Mouse (Mus musculus): ENCODE results near the gene Kcnt1.
"Not testable (repeated sequence)": the region's sequence is repeated elsewhere in the genome, so short reads cannot be mapped to it uniquely, and the experiment has no call there.

Kcnt1 gene

DNA sequence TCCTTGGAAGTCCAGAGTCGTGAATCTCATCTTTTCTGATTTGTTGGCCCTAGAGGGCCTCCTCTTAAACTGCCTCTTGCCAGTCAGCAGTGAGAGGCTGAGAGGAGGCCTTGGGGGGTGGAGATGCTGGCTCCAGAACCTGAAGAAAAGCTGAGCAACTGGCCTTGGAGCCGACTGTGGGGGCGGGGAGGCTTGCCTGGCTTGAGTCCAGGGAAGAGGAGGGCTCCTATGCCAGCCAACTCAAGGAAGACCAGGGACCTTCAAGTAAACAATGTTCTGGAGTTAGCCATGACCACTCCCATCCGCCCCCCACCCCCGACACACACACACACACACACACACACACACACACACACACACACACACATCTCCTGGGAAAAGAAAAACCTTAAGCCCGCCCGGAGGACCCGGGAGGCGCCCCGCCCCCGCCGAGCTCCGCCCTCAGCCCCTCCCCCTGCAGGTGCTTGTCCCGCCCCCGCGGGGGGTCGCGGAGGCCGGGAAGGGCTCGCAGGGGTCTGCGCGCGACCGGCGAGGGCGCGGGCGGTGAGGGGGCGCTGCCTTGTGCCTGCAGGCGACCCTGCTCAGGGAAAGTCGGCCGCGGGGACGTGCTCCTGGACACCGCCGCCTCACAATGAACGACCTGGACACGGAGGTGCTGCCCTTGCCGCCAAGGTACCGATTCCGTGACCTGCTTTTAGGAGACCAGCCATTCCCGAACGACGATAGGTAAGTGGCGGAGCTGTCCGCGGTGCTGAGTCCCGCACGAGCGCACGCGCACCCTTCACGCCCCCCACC is at the start of gene Kcnt1:
TSS of gene Kcnt1 (plus strand) at position 398 of the 795 bp plus-strand sequence.
- peak; percentile 47 to 52 for DNase-seq (ENCODE audit: low spot score in 2 of 2)

DNA sequence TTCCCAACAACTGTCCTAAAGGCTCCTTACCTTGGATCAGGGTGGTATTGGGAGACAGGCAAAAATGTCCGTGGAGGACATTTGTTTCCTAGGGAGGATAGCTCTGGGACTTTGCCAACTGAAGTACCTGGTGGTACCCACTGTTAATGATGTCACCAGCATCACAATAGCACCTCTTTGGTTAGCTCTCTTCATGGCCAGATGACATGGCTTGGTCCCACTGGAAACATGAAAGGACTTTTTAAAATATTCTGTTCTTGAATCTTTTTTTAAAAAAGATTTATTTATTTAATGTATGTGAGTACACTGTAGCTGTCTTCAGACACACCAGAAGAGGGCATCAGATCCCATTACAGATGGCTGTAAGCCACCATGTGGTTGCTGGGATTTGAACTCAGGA is 47.8 kb upstream of the Kcnt1 start, which contains the start of gene Glt6d1:
TSS of gene Glt6d1 (minus strand) at position 101 of the 400 bp plus-strand sequence.
- DNase-seq (ENCODE audit: low spot score in 2 of 2) = not testable (repeated sequence)

DNA sequence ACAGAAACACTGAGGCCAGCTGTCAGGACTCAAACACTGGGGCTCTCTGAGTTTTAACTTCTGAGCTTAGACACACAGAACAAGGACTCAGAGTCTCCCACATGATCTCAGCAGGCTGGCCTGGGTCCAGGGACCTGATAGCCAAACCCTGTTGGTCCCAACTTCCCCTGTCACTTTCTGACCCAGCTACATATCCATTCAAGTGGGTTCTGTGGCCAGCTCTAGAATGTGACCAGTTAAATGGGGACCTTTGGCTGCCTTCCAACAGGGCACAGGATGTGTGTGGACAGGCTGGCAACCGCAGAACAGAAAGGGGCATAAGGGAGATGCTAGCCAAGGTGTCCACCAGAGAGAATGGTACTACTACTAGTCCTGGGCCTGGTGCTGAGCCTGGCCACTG is 40.7 kb upstream of the Kcnt1 start, which contains the start of gene Lcn9:
TSS of gene Lcn9 (plus strand) at position 348 of the 400 bp plus-strand sequence.
- DNase-seq (ENCODE audit: low spot score in 2 of 2) = no peak

DNA sequence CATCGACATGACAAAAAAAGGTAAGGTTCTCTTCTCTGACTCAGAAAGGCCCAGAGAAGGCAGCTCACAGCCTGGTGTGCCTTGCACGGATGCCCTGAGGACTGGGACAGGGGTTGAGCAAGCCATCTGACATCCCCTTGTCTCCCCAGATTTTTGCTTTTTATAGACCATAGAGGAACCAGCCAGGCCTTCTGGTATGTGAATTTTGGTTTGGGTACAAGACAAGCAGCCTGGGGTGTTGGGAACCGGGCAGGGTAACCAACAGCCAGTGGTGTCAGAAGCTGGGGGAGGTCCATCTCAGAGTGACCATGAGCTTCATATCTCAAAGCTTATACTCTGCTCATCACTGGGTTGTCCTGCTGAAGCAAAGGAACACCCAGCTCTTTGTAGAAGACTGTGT is 38.8 kb upstream of the Kcnt1 start:
- DNase-seq (ENCODE audit: low spot score in 2 of 2) = no peak

DNA sequence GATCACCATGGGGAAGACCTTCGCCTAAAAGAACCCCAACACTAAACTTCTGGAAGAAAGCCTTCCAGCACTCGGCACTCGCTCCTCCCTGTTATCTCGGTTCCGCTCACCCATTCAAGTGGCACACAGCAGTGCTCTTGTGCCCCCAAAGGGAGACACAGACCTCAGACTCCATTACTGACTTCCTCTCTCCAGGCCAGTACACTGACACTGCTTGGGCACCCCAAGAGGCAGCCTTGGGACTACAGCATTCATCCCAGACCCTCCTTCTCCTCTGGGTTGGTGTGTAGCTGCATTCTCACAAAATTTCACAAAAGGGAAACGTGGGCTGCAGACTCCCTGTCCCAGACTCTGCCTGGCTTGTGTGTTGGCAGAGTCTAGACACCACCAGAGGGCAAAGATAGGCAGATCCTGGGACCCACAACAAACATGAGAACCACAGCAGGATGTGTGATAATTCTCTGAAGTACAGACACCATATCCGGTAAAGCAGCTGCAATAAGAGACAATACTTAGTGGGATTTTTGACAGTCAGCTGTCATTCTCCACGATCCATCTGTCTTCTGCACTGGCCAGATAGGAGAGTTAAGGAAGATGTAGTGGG is 35.1 kb upstream of the Kcnt1 start:
- DNase-seq (ENCODE audit: low spot score in 2 of 2) = no peak

GRCm38 (mm10) chr2:25830786-25831185 is 32.7 kb upstream of the Kcnt1 start:
- DNase-seq (ENCODE audit: low spot score in 2 of 2) = no peak

DNA sequence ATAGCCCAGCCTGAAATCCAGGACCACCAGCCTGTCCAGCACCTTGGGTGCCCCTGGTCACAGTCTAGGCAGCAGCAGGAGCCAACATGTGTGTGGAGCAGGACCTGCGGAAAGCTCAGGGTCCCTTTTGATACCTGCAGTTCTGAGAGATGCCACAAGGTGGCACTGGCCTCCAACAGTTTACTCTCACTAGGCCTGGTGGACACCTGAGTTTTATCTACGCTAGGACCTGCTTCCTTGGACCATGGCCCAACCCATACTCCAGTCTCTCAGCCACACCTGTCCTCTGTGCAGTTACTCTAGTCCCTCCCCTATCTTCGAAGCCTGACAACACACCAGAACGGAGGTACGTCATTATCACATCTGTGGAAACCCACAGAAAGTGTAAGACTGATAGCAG is 27.2 kb upstream of the Kcnt1 start:
- DNase-seq (ENCODE audit: low spot score in 2 of 2) = peak in 1 of 2 experiments; percentile 72

- no peak for DNase-seq (ENCODE audit: low spot score in 2 of 2)
Observed at GRCm38 (mm10) chr2:25842161-25842560, 21.4 kb upstream of the Kcnt1 start.

- DNase-seq (ENCODE audit: low spot score in 2 of 2) = no peak
Observed at GRCm38 (mm10) chr2:25842758-25843157, 20.8 kb upstream of the Kcnt1 start.

GRCm38 (mm10) chr2:25844097-25844496 is 19.4 kb upstream of the Kcnt1 start:
- DNase-seq (ENCODE audit: low spot score in 2 of 2) = no peak

GRCm38 (mm10) chr2:25846516-25846915 is 17.0 kb upstream of the Kcnt1 start:
- DNase-seq (ENCODE audit: low spot score in 2 of 2) = no peak

GRCm38 (mm10) chr2:25847226-25847625 is 16.3 kb upstream of the Kcnt1 start, which contains the start of gene Sohlh1:
Sohlh1 (minus strand) TSS chr2:25847248.
- no peak for DNase-seq (ENCODE audit: low spot score in 2 of 2)

DNA sequence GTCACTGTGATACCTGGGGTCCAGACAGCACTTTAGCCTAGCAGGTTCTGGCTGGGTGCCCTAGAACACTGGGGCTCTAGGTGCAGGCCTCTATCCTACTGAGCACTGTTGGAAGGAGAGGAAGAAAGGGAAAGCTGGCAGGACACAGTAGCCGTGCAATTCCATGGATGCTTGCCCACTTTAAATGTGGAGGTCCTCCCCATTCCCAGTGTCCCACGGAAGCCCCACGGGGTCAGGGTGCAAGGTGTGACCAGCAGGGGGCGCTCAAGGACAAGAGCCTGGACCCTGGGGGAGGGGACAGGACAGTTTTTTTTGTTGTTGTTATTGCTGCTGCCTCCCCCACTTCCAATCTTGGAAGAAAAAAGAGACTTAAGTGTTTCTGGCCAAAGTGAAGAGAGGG is 13.2 kb upstream of the Kcnt1 start:
- DNase-seq (ENCODE audit: low spot score in 2 of 2) = no peak

- DNase-seq (ENCODE audit: low spot score in 2 of 2) = peak; percentile 54 to 81
Observed at GRCm38 (mm10) chr2:25852626-25853025, 10.9 kb upstream of the Kcnt1 start.

DNA sequence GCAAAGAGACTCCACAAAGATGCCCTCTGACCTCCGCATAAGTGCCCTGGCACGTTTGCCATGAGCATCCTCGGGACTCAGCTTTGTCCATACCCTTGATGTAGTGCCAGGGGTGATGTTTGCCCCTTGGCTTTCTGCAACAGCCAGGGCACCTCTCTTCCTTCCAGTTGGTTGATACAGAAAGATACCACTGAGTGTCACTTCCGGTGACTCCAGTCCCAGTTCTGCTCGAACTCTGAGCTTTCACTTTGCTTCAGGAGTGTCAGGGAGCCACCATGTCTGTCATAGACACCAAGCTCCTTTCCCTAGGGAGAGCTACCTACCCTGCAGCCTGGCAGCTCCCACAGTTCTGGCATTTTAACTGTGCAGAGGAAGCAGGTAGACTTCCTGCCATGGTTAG is 9.5 kb upstream of the Kcnt1 start:
- no peak for DNase-seq (ENCODE audit: low spot score in 2 of 2)

DNA sequence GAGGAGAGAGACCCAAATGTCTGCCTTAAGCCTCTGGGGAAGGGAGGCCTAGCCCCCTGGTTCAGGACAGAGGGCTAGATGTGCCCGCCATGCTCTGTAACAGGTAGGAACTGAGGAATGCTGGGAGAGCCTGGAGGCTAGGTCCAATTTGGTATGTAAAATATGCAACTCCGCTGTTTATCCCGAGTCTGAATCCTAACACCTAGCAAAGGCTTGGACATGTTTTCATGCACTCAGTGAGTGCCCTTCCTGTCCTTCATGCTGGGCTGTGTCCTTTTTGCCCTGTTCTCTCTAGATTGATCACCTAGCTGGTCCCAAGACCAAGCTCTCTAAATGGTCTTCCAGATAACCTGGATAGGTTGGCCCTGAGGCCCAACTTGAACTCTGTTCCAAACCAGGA is 3.6 kb upstream of the Kcnt1 start:
- no peak for DNase-seq (ENCODE audit: low spot score in 2 of 2)

DNA sequence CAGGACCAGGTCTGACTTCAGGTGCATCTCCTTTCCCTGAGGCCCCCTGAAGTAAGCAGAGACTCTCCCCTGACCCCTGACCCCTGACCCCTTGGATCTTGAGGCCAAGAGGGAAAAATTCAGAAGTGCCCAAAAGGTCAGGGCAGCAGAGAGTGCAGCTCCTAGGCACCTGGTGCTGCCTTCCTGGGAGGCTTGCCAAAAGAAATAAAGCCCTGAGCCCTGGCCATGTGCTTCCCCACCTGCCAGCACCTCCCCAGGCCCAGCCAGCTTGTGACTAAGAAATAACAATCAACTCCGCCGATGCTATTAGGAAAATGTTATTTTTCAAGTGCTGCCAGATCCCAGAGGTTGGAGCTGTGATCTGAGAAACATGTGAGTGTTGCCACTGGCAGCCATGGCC is 1.5 kb upstream of the Kcnt1 start:
- DNase-seq (ENCODE audit: low spot score in 2 of 2) = no peak

GRCm38 (mm10) chr2:25862696-25863270 is 751 bp upstream of the Kcnt1 start:
- DNase-seq (ENCODE audit: low spot score in 2 of 2) = peak; percentile 25 to 60

DNA sequence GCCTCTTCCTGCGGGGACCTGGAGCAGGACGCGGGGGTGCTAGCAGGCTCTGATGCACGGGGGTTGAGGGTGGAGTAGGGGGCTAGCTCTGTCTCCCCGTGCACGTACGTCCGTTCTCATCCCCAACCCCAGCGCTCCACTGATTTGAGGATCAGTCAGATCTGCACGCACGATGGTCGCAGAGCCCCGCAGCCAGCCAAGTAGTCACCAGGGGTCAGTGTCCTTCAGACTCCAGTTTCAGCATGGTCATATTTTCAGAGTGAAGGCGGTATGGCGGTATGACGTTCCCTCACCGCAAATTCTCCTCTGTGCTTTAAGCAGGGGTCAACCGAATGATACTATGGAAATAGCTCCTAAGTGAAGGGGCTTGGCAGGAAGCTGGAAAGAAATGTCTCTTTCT is 696 bp downstream of the Kcnt1 start:
- no peak for DNase-seq (ENCODE audit: low spot score in 2 of 2)

GRCm38 (mm10) chr2:25865412-25865811 is 1.9 kb downstream of the Kcnt1 start:
- peak; percentile 58 to 75 for DNase-seq (ENCODE audit: low spot score in 2 of 2)

GRCm38 (mm10) chr2:25866656-25867055 is 3.1 kb downstream of the Kcnt1 start:
- no peak for DNase-seq (ENCODE audit: low spot score in 2 of 2)

DNA sequence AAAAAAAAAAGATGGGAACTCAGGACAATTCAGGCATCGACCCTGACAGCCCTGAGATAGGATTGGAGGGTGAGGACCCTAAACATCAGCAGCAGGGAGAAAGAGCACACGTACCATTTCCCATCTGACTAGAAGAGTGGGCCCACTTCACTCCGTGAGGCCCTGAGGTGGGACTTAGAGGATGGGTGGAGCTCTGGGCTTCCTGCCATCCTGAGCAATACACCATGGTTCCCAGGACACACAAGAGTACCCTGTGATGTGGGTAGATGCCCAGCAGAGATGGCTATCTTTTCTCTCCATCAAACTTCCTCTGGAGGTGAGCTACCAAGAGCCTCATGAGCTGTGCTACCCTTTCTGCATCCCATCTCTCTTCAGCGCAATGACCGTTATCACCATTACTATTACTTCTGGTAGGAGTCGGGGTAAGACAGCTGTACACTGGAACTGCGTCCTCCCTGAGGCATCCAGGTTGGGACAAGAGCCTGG is 13.8 kb downstream of the Kcnt1 start:
- DNase-seq (ENCODE audit: low spot score in 2 of 2) = no peak

All from frontal cortex, postnatal 10 days (tissue).